Mouse (Mus musculus): ENCODE results near the gene Sbf1.

GRCm38 (mm10) chr15:89314511-89315189 is 461 bp downstream of the Sbf1 start:
- TF ChIP-seq CTCF (IDR thresholded peaks at IDR 0.05; ENCODE audit: extremely low read depth, insufficient read depth, insufficient read length, insufficient replicate concordance), result no peak
- TF ChIP-seq POLR2A (IDR thresholded peaks at IDR 0.05; ENCODE audit: low read depth, low read length), result no peak
